Mouse (Mus musculus) neural tube, embryonic 15.5 days (tissue): ENCODE data around the gene Dusp22. TPM values are rescaled to one million over a fixed set of nuclear protein-coding genes. Genes with fewer than 3 reads are reported as not detected.
A peak's percentile ranks its signal among the peaks of the same experiment; 100 is the strongest.

Experiments used
- ATAC-seq: fragments of 200-750 bp; cut with Nextera tagmentation; 2 replicates; pipeline ENCODE4 v1.8.0; 2017; ENCODE audit warnings: mild to moderate bottlenecking, moderate TSS enrichment, moderate library complexity; ENCODE audit not compliant: low FRiP score
- H3K27ac ChIP-seq: fragments of 300-500 bp; sonication (generic); replicated peaks from 2 replicates; pipeline ENCODE4 v1.5.1; 2015; ENCODE audit warnings: mild to moderate bottlenecking, inconsistent platforms
- H3K27me3 ChIP-seq: fragments of 300-500 bp; sonication (generic); replicated peaks from 2 replicates; pipeline ENCODE4 v1.6.1; 2015; ENCODE audit warnings: inconsistent platforms
- H3K36me3 ChIP-seq: fragments of 300-500 bp; sonication (generic); 2 replicates; pipeline ENCODE4 v1.6.1; 2015; ENCODE audit warnings: inconsistent platforms
- H3K4me1 ChIP-seq: fragments of 300-500 bp; sonication (generic); 2 replicates; pipeline ENCODE4 v1.6.1; 2015; ENCODE audit warnings: inconsistent platforms
- H3K4me2 ChIP-seq: fragments of 300-500 bp; sonication (generic); 2 replicates; pipeline ENCODE4 v1.6.1; 2015; ENCODE audit warnings: inconsistent platforms, mild to moderate bottlenecking, moderate library complexity
- H3K4me3 ChIP-seq: fragments of 300-500 bp; sonication (generic); replicated peaks from 2 replicates; pipeline ENCODE4 v1.5.1; 2015; ENCODE audit warnings: mild to moderate bottlenecking, inconsistent platforms
- H3K9ac ChIP-seq: fragments of 300-500 bp; sonication (generic); replicated peaks from 2 replicates; pipeline ENCODE4 v1.6.1; 2015; ENCODE audit warnings: mild to moderate bottlenecking, inconsistent platforms
- H3K9me3 ChIP-seq: fragments of 300-500 bp; sonication (generic); replicated peaks from 2 replicates; pipeline ENCODE4 v1.6.1; 2016; ENCODE audit warnings: inconsistent platforms
- WGBS: fragments of 180-500 bp; shearing (Covaris S2); methylation state at CpG from one replicate; pipeline ENCODE4 v1.1.7; 2015; ENCODE audit warnings: mixed read lengths; 5-methylcytosine and 5-hydroxymethylcytosine counted together
- polyA plus RNA-seq: library from polyadenylated mRNA; unstranded; fragments of >200 nt; fragmentation: Nextera tagmentation; extraction: Ambion mirVana; gene quantifications from 2 replicates; pipeline ENCODE4 v1.2.1, GENCODE M21; 2015

Gene Dusp22
- 34.2 and 35.6 TPM in 2 replicates for polyA plus RNA-seq

GRCm38 (mm10) chr13:30659613-30660505 is at the start of gene Dusp22:
TSS of gene Dusp22 (plus strand) at chr13:30659999.
- Histone ChIP-seq H3K4me2 (peak within 1 kb of the TSS; percentile 83), H3K4me1 (peaks cover 7% of the 10 kb centered on the region; the same call in 1 of the 2 replicates), H3K4me3 (peak within 1 kb of the TSS; percentile 93), H3K36me3 (no peaks in the 10 kb centered on the region), H3K9ac (peak within 1 kb of the TSS; percentile 93), H3K27ac (peak within 1 kb of the TSS; percentile 80), H3K27me3 (no peaks in the 10 kb centered on the region), H3K9me3 (no peaks in the 10 kb centered on the region)
- peak; percentile 96 for ATAC-seq
- WGBS = 1% methylated on average over 57 of the region's 74 CpGs

GRCm38 (mm10) chr13:30612079-30612794 is 47.6 kb upstream of the Dusp22 start:
- no peak overlapping the region for H3K27ac ChIP-seq
- WGBS = 91% methylated on average over 6 of the region's 6 CpGs
- no peak overlapping the region for H3K9ac ChIP-seq
- H3K4me3 ChIP-seq = no peak overlapping the region
- H3K36me3 ChIP-seq = no peaks in the 10 kb centered on the region
- no peaks in the 10 kb centered on the region for H3K4me1 ChIP-seq
- no peak for ATAC-seq
- H3K27me3 ChIP-seq = no peaks in the 10 kb centered on the region
- no peaks in the 10 kb centered on the region for H3K9me3 ChIP-seq
- no peak overlapping the region for H3K4me2 ChIP-seq

- H3K4me3 ChIP-seq = no peak overlapping the region
- WGBS = 67% methylated on average over 3 of the region's 3 CpGs
- ATAC-seq = no peak
Observed at GRCm38 (mm10) chr13:30619684-30620083, 40.1 kb upstream of the Dusp22 start.

GRCm38 (mm10) chr13:30628195-30629048 is 31.4 kb upstream of the Dusp22 start:
- H3K27me3 ChIP-seq = no peaks in the 10 kb centered on the region
- H3K27ac ChIP-seq = no peak overlapping the region
- no peaks in the 10 kb centered on the region for H3K4me1 ChIP-seq
- H3K9me3 ChIP-seq = no peaks in the 10 kb centered on the region
- ATAC-seq = no peak
- no peaks in the 10 kb centered on the region for H3K36me3 ChIP-seq
- no peak overlapping the region for H3K4me2 ChIP-seq
- H3K4me3 ChIP-seq = no peak overlapping the region
- no peak overlapping the region for H3K9ac ChIP-seq
- WGBS = 47% methylated on average over 8 of the region's 8 CpGs

More at GRCm38 (mm10) chr13:30619684-30620083, 40.1 kb upstream of the Dusp22 start:
- H3K4me2 ChIP-seq = no peak overlapping the region
- H3K9ac ChIP-seq = no peak overlapping the region
- H3K27ac ChIP-seq = no peak overlapping the region
- no peaks in the 10 kb centered on the region for H3K4me1 ChIP-seq
- H3K36me3 ChIP-seq = no peaks in the 10 kb centered on the region
- H3K27me3 ChIP-seq = no peaks in the 10 kb centered on the region
- no peaks in the 10 kb centered on the region for H3K9me3 ChIP-seq

- ATAC-seq = no peak
- no peak overlapping the region for H3K4me3 ChIP-seq
- no peak overlapping the region for H3K9ac ChIP-seq
- no peak overlapping the region for H3K27ac ChIP-seq
- no peaks in the 10 kb centered on the region for H3K36me3 ChIP-seq
- H3K4me1 ChIP-seq = no peaks in the 10 kb centered on the region
- no peaks in the 10 kb centered on the region for H3K9me3 ChIP-seq
- WGBS = 87% methylated on average over 10 of the region's 10 CpGs
- H3K27me3 ChIP-seq = no peaks in the 10 kb centered on the region
- H3K4me2 ChIP-seq = no peak overlapping the region
Observed at GRCm38 (mm10) chr13:30629794-30630410, 29.9 kb upstream of the Dusp22 start.

- Histone ChIP-seq H3K36me3 (no peaks in the 10 kb centered on the region), H3K9ac (no peak overlapping the region), H3K4me3 (no peak overlapping the region), H3K27me3 (no peaks in the 10 kb centered on the region), H3K4me2 (no peak overlapping the region), H3K4me1 (no peaks in the 10 kb centered on the region), H3K27ac (no peak overlapping the region), H3K9me3 (no peaks in the 10 kb centered on the region)
- whole genome bisulfite sequencing = 74% methylated on average over 6 of the region's 6 CpGs
- ATAC-seq = no peak
Observed at GRCm38 (mm10) chr13:30632998-30633397, 26.8 kb upstream of the Dusp22 start.

- no peak for ATAC-seq
- WGBS = 85% methylated on average over 4 of the region's 4 CpGs
- no peaks in the 10 kb centered on the region for H3K9me3 ChIP-seq
Observed at GRCm38 (mm10) chr13:30636453-30636852, 23.3 kb upstream of the Dusp22 start.

GRCm38 (mm10) chr13:30638378-30639115 is 21.3 kb upstream of the Dusp22 start:
- WGBS = 91% methylated on average over 5 of the region's 5 CpGs
- Histone ChIP-seq H3K4me2 (no peak overlapping the region), H3K27me3 (no peaks in the 10 kb centered on the region), H3K9ac (no peak overlapping the region), H3K9me3 (no peaks in the 10 kb centered on the region), H3K4me3 (no peak overlapping the region), H3K27ac (no peak overlapping the region), H3K4me1 (no peaks in the 10 kb centered on the region), H3K36me3 (no peaks in the 10 kb centered on the region)
- ATAC-seq = no peak

More at GRCm38 (mm10) chr13:30636453-30636852, 23.3 kb upstream of the Dusp22 start:
- Histone ChIP-seq H3K4me2 (no peak overlapping the region), H3K9ac (no peak overlapping the region), H3K4me1 (no peaks in the 10 kb centered on the region), H3K27ac (no peak overlapping the region), H3K27me3 (no peaks in the 10 kb centered on the region), H3K36me3 (no peaks in the 10 kb centered on the region), H3K4me3 (no peak overlapping the region)

GRCm38 (mm10) chr13:30642053-30642452 is 17.7 kb upstream of the Dusp22 start:
- ATAC-seq = no peak
- Histone ChIP-seq H3K9ac (no peak overlapping the region), H3K27ac (no peak overlapping the region), H3K9me3 (no peaks in the 10 kb centered on the region), H3K4me3 (no peak overlapping the region), H3K36me3 (no peaks in the 10 kb centered on the region), H3K4me2 (no peak overlapping the region), H3K4me1 (no peaks in the 10 kb centered on the region), H3K27me3 (no peaks in the 10 kb centered on the region)
- 84% methylated on average over 4 of the region's 4 CpGs for WGBS

- ATAC-seq = no peak
- H3K4me2 ChIP-seq = no peak overlapping the region
- H3K27me3 ChIP-seq = no peaks in the 10 kb centered on the region
- no peaks in the 10 kb centered on the region for H3K4me1 ChIP-seq
- no peak overlapping the region for H3K4me3 ChIP-seq
- no peaks in the 10 kb centered on the region for H3K9me3 ChIP-seq
- H3K27ac ChIP-seq = no peak overlapping the region
- no peak overlapping the region for H3K9ac ChIP-seq
- H3K36me3 ChIP-seq = no peaks in the 10 kb centered on the region
Observed at GRCm38 (mm10) chr13:30648461-30648860, 11.3 kb upstream of the Dusp22 start.
